Mouse (Mus musculus) frontal cortex, postnatal 10 days (tissue): Measurements from ENCODE around the gene Gigyf1.

Source experiments
- DNase-seq, 2 experiments: peaks; one replicate each; pipeline ENCODE4 v3.0.0; 2022; ENCODE audit warnings: low spot score in 2 of 2, mixed read lengths in 1 of 2

Gigyf1 gene

GRCm38 (mm10) chr5:137533117-137533827 lies 14.9 kb downstream of the Gigyf1 start, which contains the start of the genes Epo and Gnb2:
Gene Epo (minus strand): TSS chr5:137533242.
Gene Gnb2 (minus strand): TSS chr5:137533510.
- peak; percentile 97 for DNase-seq

GRCm38 (mm10) chr5:137534762-137535161 lies 16.4 kb downstream of the Gigyf1 start:
- DNase-seq, result no peak

GRCm38 (mm10) chr5:137535318-137535717 lies 17.0 kb downstream of the Gigyf1 start:
- DNase-seq, result no peak

GRCm38 (mm10) chr5:137537461-137537860 lies 19.1 kb downstream of the Gigyf1 start:
- peak in 1 of 2 experiments; percentile 6 for DNase-seq

- DNase-seq, result no peak
Observed at GRCm38 (mm10) chr5:137539291-137539801, 21.0 kb downstream of the Gigyf1 start.

- DNase-seq, result no peak
Observed at GRCm38 (mm10) chr5:137540991-137541390, 22.6 kb downstream of the Gigyf1 start.

- no peak for DNase-seq
Observed at GRCm38 (mm10) chr5:137541768-137542540, 23.6 kb downstream of the Gigyf1 start.

GRCm38 (mm10) chr5:137544926-137545325 lies 26.6 kb downstream of the Gigyf1 start:
- no peak for DNase-seq

GRCm38 (mm10) chr5:137545596-137545995 lies 27.2 kb downstream of the Gigyf1 start:
- no peak for DNase-seq

- no peak for DNase-seq
Observed at GRCm38 (mm10) chr5:137549840-137550239, 31.5 kb downstream of the Gigyf1 start.

- DNase-seq, result no peak
Observed at GRCm38 (mm10) chr5:137551119-137551518, 32.8 kb downstream of the Gigyf1 start.

GRCm38 (mm10) chr5:137553000-137553399 lies 34.7 kb downstream of the Gigyf1 start:
- DNase-seq, result no peak

- DNase-seq, result peak; percentile 85 to 89
Observed at GRCm38 (mm10) chr5:137553411-137553837, 35.1 kb downstream of the Gigyf1 start, which contains the start of gene Actl6b. Gene Actl6b (plus strand): TSS chr5:137553517.

- no peak for DNase-seq
Observed at GRCm38 (mm10) chr5:137553898-137554297, 35.5 kb downstream of the Gigyf1 start.

GRCm38 (mm10) chr5:137561556-137561955 lies 43.2 kb downstream of the Gigyf1 start:
- no peak for DNase-seq

GRCm38 (mm10) chr5:137562965-137563364 lies 44.6 kb downstream of the Gigyf1 start:
- DNase-seq, result no peak

- DNase-seq, result no peak
Observed at GRCm38 (mm10) chr5:137565744-137566143, 47.4 kb downstream of the Gigyf1 start.

GRCm38 (mm10) chr5:137566416-137566815 lies 48.1 kb downstream of the Gigyf1 start:
- no peak for DNase-seq

- no peak for DNase-seq
Observed at GRCm38 (mm10) chr5:137568223-137568798, 50.0 kb downstream of the Gigyf1 start.

GRCm38 (mm10) chr5:137569031-137569430 lies 50.7 kb downstream of the Gigyf1 start:
- no peak for DNase-seq

- no peak for DNase-seq
Observed at GRCm38 (mm10) chr5:137569665-137570064, 51.3 kb downstream of the Gigyf1 start, which contains the start of gene Tfr2. Gene Tfr2 (plus strand): TSS chr5:137569840.

GRCm38 (mm10) chr5:137570181-137570580 lies 51.8 kb downstream of the Gigyf1 start:
- no peak for DNase-seq
